Mouse (Mus musculus): ENCODE results near the gene Tmem100.

Gene Tmem100

GRCm38 (mm10) chr11:90062657-90063056 lies 32.5 kb downstream of the Tmem100 start:
- no peak for DNase-seq (ENCODE audit: low read depth)

DNA sequence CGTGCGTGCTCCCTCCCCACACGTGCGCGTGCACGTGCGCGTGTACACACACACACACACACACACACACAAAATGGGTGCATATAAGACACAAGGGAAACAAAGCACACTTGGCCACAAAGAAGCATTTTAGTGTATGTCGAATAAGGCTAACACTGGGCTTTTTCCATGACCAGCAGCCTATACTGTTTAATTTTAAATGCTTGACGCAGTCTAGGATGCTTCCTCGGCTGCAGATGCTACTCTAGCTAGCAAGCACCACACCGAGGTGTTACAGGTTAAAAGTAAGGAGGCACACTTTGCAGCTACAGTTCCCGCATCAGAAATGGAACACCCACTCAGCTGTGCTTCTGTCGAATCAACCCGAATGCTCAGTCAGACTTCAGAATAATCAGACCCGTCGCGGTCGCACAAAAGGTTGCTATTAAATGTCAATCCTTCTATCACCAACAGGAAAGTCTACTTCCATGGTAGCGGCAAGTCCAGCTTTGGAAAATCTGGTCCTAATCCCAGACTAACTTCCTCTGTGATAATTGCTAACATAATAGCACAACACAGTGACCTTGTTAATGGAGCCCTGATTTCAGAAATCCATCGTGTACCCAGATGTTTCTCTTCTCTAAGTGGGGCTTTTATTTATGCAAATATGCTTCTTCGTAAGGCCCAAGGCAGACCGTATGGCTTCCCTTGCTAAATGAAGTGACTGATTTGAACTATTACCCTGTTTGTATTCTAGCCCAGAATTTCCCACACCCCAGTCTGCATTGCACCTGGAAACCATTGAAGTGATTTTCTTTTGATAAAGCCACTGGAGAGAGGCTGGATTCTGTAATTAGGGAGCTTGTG lies 36.5 kb downstream of the Tmem100 start:
- DNase-seq (ENCODE audit: low read depth), result no peak

DNA sequence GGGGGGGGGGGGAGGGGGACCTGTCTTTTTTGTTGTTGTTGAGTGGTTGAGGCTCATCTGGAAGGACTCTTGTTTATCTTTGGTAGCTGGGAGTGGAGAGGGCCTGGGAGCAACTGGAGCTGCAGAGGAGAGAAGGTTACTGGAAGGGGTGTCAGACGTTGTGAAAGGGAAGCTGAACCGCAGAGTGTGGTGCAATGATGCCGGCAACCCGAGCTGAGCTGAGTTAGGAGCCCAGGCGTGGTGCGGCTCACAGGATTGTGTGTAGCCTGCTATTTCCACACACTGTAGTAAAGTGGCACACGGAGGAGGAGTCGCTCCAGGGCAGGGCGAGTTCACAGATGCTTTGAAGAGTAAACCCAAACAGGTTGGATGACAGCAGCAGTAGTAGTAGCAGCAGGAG lies 41.6 kb downstream of the Tmem100 start:
- peak; percentile 85 for DNase-seq (ENCODE audit: low read depth)

DNA sequence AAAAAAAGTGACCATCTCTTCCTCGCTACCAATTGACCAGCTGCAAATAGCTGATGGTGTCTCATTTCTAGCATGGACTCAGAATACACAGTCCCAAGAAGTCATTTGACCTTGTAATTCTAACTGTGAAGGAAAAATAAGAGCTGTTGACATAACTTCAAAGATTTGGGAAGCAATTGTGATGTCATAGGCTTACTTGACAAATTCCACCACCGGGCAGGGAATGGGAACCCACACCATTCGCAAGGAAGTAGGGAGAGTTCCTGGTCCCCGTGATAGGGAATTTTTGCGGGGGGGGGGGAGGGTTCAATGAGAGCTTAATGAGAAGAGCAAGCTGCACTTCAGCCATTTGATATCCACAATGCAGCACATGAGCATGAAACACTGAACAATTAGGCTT lies 43.1 kb downstream of the Tmem100 start:
- no peak for DNase-seq (ENCODE audit: low read depth)

- DNase-seq (ENCODE audit: low read depth), result no peak
Measured at GRCm38 (mm10) chr11:90076666-90077065, 46.5 kb downstream of the Tmem100 start.

GRCm38 (mm10) chr11:90080678-90081267 lies 50.6 kb downstream of the Tmem100 start:
- DNase-seq (ENCODE audit: low read depth), result no peak

GRCm38 (mm10) chr11:90081820-90082596 lies 51.9 kb downstream of the Tmem100 start:
- DNase-seq (ENCODE audit: low read depth), result no peak

DNA sequence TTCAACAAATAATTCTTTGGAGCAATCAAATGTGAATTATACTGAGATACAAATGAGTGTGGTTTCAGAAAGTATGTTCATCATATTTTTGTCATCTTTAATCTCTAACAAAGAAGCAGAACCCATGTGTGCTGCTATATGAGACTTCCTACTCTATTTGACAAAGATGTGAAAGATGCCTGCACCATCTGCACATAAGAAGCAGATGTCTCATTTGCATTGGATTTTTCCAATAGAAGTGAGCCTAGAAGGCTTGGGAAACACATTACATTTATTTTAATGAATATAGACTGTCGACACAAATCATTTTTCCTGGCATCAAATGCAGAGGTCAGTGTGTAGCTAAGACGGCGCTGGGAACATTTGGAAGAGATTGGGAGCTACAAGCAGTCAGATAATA lies 52.9 kb downstream of the Tmem100 start:
- no peak for DNase-seq (ENCODE audit: low read depth)

- DNase-seq (ENCODE audit: low read depth), result no peak
Measured at GRCm38 (mm10) chr11:90084166-90084565, 54.0 kb downstream of the Tmem100 start.
